Mouse (Mus musculus): ENCODE measurements at regions not wholly inside any gene's neighbourhood (a gene's known extent, or its start where the extent isn't known, plus 50 kb on each side); places are given as distances from the start of the nearest gene placed in this dataset.

- TF ChIP-seq CTCF (IDR thresholded peaks at IDR 0.05; ENCODE audit: low read depth) (no peak), EP300 (IDR thresholded peaks at IDR 0.05; ENCODE audit: low read depth) (no peak)
Measured at GRCm38 (mm10) chr10:51181752-51182151, 287.2 kb downstream of the Sim1 start.
